Mouse (Mus musculus) forebrain, embryonic 14.5 days (tissue): Measurements from ENCODE around the gene E2f4. TPM values are rescaled to one million over a fixed set of nuclear protein-coding genes. Genes with fewer than 3 reads are reported as not detected.

Source experiments
- ATAC-seq: fragments of 200-750 bp; cut with Nextera tagmentation; 2 replicates; pipeline ENCODE4 v1.8.0; 2017; ENCODE audit warnings: mild to moderate bottlenecking, moderate library complexity
- DNase-seq: peaks from one replicate; pipeline ENCODE4 v3.0.0-alpha.2; 2015; ENCODE audit warnings: low spot score
- H3K27ac ChIP-seq: fragments of 300-500 bp; sonication (generic); 2 replicates; pipeline ENCODE4 v1.5.1; 2014; ENCODE audit warnings: low read depth, mild to moderate bottlenecking, control low read depth, low read length, moderate library complexity
- H3K27me3 ChIP-seq: fragments of 300-500 bp; sonication (generic); replicated peaks from 2 replicates; pipeline ENCODE4 v1.6.1; 2014; ENCODE audit warnings: low read length, control low read depth, mixed read lengths; ENCODE audit not compliant: control insufficient read depth, insufficient read depth
- H3K36me3 ChIP-seq: fragments of 300-500 bp; sonication (generic); 2 replicates; pipeline ENCODE4 v1.6.1; 2014; ENCODE audit warnings: low read length, control low read depth; ENCODE audit not compliant: control insufficient read depth, insufficient read depth
- H3K4me1 ChIP-seq: fragments of 300-500 bp; sonication (generic); 2 replicates; pipeline ENCODE4 v1.6.1; 2014; ENCODE audit warnings: antibody characterized with exemption, low read length, control low read depth; ENCODE audit not compliant: control insufficient read depth, insufficient read depth
- H3K4me2 ChIP-seq: fragments of 300-500 bp; sonication (generic); 2 replicates; pipeline ENCODE4 v1.6.1; 2014; ENCODE audit warnings: mild to moderate bottlenecking, control low read depth, low read length
- H3K4me3 ChIP-seq: fragments of 300-500 bp; sonication (generic); 2 replicates; pipeline ENCODE4 v1.5.1; 2014; ENCODE audit warnings: low read depth, low read length, control low read depth
- H3K9ac ChIP-seq: fragments of 300-500 bp; sonication (generic); 2 replicates; pipeline ENCODE4 v1.6.1; 2014; ENCODE audit warnings: mild to moderate bottlenecking, low read length, control low read depth, moderate library complexity
- H3K9me3 ChIP-seq: fragments of 300-500 bp; sonication (generic); replicated peaks from 2 replicates; pipeline ENCODE4 v1.6.1; 2016; ENCODE audit warnings: low read length, control low read depth, mixed read lengths; ENCODE audit not compliant: control insufficient read depth
- WGBS: fragments of 180-500 bp; shearing (Covaris S2); extraction: QIAGEN DNeasy Blood & Tissue Kit; methylation state at CpG from one replicate; pipeline ENCODE4 v1.1.7; 2014; 5-methylcytosine and 5-hydroxymethylcytosine counted together
- microRNA counts: library from miRNA; unstranded; fragments of <30 nt; microRNA quantifications from one replicate; lab custom pipeline; 2016
- microRNA-seq: library from miRNA; unstranded; fragments of <30 nt; microRNA quantifications from one replicate; pipeline ENCODE4, GENCODE M21; 2016
- polyA plus RNA-seq: library from polyadenylated mRNA; unstranded; fragments of >200 nt; fragmentation: Nextera tagmentation; extraction: Ambion mirVana; gene quantifications from 2 replicates; pipeline ENCODE4 v1.2.1, GENCODE M21; 2014

E2f4 gene
- polyA plus RNA-seq, 1 experiment from 2014 or later, result 50.8 TPM

DNA sequence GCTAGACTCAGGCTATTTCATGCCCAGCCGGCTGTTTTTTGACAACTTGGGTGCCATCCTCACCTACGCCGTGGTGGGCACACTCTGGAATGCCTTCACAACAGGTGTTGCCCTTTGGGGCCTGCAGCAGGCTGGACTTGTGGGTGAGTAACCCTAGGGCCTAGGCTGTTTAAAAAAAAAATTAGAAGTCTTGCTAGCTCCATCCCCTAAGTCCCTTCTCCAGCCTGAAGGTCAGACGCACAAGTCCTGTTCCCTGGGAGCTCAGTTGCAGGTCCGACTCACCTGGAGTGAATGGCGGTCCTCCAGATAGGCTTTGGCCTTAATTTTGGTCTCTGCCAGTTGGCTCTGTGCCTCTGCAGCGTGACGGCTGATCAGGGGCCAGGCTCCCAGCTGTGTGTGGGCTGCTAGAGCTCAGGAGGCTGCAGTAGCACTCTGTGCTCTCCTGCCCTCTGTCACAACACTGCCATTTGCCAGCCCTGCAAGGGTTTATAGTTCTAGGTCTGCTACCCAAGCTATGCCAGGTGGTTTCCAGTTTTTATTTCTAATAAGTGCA lies 56.2 kb downstream of the E2f4 start:
- Histone ChIP-seq H3K4me3 (no peak overlapping the region), H3K9ac (no peak overlapping the region), H3K27ac (no peak overlapping the region), H3K4me2 (no peak overlapping the region), H3K4me1 (peaks cover 6% of the 10 kb centered on the region; the same call in 1 of the 2 replicates), H3K27me3 (no peaks in the 10 kb centered on the region), H3K9me3 (no peaks in the 10 kb centered on the region), H3K36me3 (peaks cover 17% of the 10 kb centered on the region; the same call in 1 of the 2 replicates)
- ATAC-seq (no peak), DNase-seq (no peak)
- WGBS, result 80% methylated on average over 8 of the region's 8 CpGs

GRCm38 (mm10) chr8:105354549-105354948 lies 57.1 kb downstream of the E2f4 start:
- Histone ChIP-seq H3K4me3 (no peak overlapping the region), H3K4me1 (peaks cover 6% of the 10 kb centered on the region; the same call in 1 of the 2 replicates), H3K36me3 (peaks cover 21% of the 10 kb centered on the region; the same call in 1 of the 2 replicates), H3K27me3 (no peaks in the 10 kb centered on the region), H3K27ac (no peak overlapping the region), H3K4me2 (no peak overlapping the region), H3K9ac (no peak overlapping the region), H3K9me3 (no peaks in the 10 kb centered on the region)
- DNase-seq (no peak), ATAC-seq (no peak)
- WGBS, result 95% methylated on average over 4 of the region's 4 CpGs

MicroRNA genes within 50 kb of the gene (microRNA counts, 519-probe panel; counts per million panel counts)
- microRNA mmu-miR-328 (lab: Ali Mortazavi, UCI), result 3,670 counts per million, percentile 37 among the panel's probes with 10 or more counts

Small RNAs within 50 kb of the gene (microRNA-seq; reads per million reads assigned to microRNA genes)
- not detected for gene Gm27320
- gene Mir328, result 226 reads per million, percentile 67 among the genes with 10 or more reads in this experiment

Other genes with a start within 250 kb of the E2f4 start
- gene Ces3a, start 249.1 kb upstream of the E2f4 start, polyA plus RNA-seq, result not detected in 2 replicates
- not detected in 2 replicates for gene Ces3b, start 213.9 kb upstream of the E2f4 start, polyA plus RNA-seq
- gene Ces4a, start 165.9 kb upstream of the E2f4 start, polyA plus RNA-seq, result 0.09 TPM in 1 of 2 replicates, not detected in the other
- gene Cbfb, start 127.0 kb upstream of the E2f4 start, polyA plus RNA-seq, result 34.5 and 39.5 TPM in 2 replicates
- gene D230025D16Rik, start 72.5 kb upstream of the E2f4 start, polyA plus RNA-seq, result 35.4 and 38.9 TPM in 2 replicates
- gene B3gnt9, start 42.5 kb upstream of the E2f4 start, polyA plus RNA-seq, result 3.1 and 4.1 TPM in 2 replicates
- gene Tradd, start 33.1 kb upstream of the E2f4 start, polyA plus RNA-seq, result 14.8 and 21.8 TPM in 2 replicates
- 0.50 and 0.85 TPM in 2 replicates for gene Fbxl8, start 33.0 kb upstream of the E2f4 start, polyA plus RNA-seq
- 0.14 and 0.37 TPM in 2 replicates for gene Hsf4, start 27.9 kb upstream of the E2f4 start, polyA plus RNA-seq
- 2.9 and 3.0 TPM in 2 replicates for gene Nol3, start 21.5 kb upstream of the E2f4 start, polyA plus RNA-seq
- gene 4931428F04Rik, start 7.8 kb upstream of the E2f4 start, polyA plus RNA-seq, result 67.9 and 69.5 TPM in 2 replicates
- gene Exoc3l, start 1.6 kb upstream of the E2f4 start, polyA plus RNA-seq, result 8.3 and 8.8 TPM in 2 replicates
- gene Elmo3, start 7.9 kb downstream of the E2f4 start, polyA plus RNA-seq, result 0.70 and 0.82 TPM in 2 replicates
- gene Lrrc29, start 28.6 kb downstream of the E2f4 start, polyA plus RNA-seq, result 0.67 and 0.93 TPM in 2 replicates
- gene Tmem208, start 28.7 kb downstream of the E2f4 start, polyA plus RNA-seq, result 130 and 141 TPM in 2 replicates
- gene Fhod1, start 50.3 kb downstream of the E2f4 start, polyA plus RNA-seq, result 0.39 and 0.48 TPM in 2 replicates
- 3.8 and 6.9 TPM in 2 replicates for gene Slc9a5, start 51.2 kb downstream of the E2f4 start, polyA plus RNA-seq
- 1.1 and 1.2 TPM in 2 replicates for gene Plekhg4, start 75.6 kb downstream of the E2f4 start, polyA plus RNA-seq
- 0.09 TPM in 1 of 2 replicates, not detected in the other for gene Kctd19, start 115.8 kb downstream of the E2f4 start, polyA plus RNA-seq
- 0.22 and 0.43 TPM in 2 replicates for gene Lrrc36, start 115.9 kb downstream of the E2f4 start, polyA plus RNA-seq
- 49.2 and 57.0 TPM in 2 replicates for gene Tppp3, start 173.9 kb downstream of the E2f4 start, polyA plus RNA-seq
- gene Zdhhc1, start 199.2 kb downstream of the E2f4 start, polyA plus RNA-seq, result 15.5 and 22.0 TPM in 2 replicates
- 1.1 and 1.8 TPM in 2 replicates for gene Hsd11b2, start 221.1 kb downstream of the E2f4 start, polyA plus RNA-seq